Mouse (Mus musculus) CD4-positive, CD25-positive, alpha-beta regulatory T cell, adult 4 months (primary cell): ENCODE measurements around the gene Raet1e. TPM values are rescaled to one million over a fixed set of nuclear protein-coding genes. Genes with fewer than 3 reads are reported as not detected.
"Not testable (repeated sequence)": the region's sequence is repeated elsewhere in the genome, so short reads cannot be mapped to it uniquely, and the experiment has no call there.

Experiments
- ATAC-seq: one replicate; pipeline ENCODE4 v1.8.0; 2017
- polyA plus RNA-seq, 2 experiments: library from polyadenylated mRNA; unstranded; fragments of 100-300 nt; shearing (Covaris generic); gene quantifications; one replicate each; pipeline ENCODE4 v1.2.1; 2017

Raet1e gene
- not detected for polyA plus RNA-seq

GRCm38 (mm10) chr10:22158310-22158999 lies at the start of gene Raet1e, which contains the start of gene H60b:
Raet1e (plus strand) TSS chr10:22158569.
H60b (plus strand) TSS chr10:22158586.
- ATAC-seq = peak; percentile 40

- ATAC-seq = peak; percentile 28
These were observed 17.6 kb upstream of the Raet1e start for GRCm38 (mm10) chr10:22140665-22141280.

GRCm38 (mm10) chr10:22142194-22142593 lies 16.2 kb upstream of the Raet1e start:
- not testable (repeated sequence) for ATAC-seq

- no peak for ATAC-seq
These were observed 15.4 kb upstream of the Raet1e start for GRCm38 (mm10) chr10:22142926-22143325.

DNA sequence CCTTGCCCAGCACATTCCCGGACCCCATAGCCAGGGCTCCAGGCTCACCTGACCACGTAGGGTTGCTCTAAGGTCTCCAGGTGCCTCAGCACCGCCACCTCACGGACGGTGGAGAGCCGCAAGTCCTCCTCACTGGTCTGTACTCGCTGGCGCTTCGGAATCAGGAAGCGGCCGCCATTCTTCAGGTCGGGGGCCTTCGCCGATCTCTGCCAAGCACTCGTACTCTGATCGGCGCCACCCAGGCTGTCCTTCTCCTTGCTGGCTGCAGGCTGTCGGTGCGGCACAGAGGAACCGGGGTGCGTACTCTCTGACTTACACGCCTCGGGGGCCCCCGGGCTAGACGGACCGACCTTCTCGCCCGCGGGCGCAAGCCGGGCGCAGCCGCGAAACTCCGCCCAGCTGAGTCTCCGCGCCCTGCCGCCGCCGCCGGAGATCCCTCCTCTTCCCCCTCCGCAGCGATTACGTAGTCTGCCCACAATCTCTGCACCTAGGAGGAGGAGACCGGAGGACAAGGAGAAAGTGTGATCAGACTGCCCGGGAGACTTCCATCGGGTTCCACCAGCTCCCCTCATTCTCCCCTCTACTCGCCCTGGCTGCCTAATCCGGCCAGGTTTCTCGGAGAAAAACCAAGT lies 9.8 kb upstream of the Raet1e start:
- peak; percentile 79 for ATAC-seq

DNA sequence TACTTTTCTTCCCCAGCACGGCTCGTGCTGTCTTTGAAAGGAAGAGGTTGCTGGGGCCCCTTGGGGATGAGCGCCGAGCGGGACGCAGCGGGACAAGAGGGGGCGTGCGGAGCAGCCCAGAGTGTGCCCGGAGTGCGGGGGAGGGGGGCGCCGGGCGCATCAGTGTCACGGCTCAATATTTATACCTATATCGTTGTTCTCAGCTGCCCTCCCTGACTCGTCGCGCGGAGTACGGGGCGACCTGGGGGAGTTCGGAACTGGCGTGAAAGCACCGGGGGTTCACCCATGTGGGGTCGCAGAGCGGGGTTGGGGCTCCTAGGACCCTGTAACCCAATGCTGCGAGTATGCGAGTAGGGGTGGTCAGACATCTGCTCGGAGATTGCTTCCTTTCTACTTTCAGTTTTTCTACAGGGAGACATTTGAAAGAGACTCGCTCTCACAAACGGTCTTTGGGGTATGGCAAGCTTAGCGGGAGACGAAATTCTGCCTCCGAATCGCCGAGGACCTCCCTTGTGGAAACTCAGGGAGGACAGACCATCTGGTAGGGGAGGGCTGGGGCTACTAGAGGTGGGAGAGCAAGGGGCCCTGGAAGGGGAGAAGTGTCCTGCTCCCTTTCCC lies 9.2 kb upstream of the Raet1e start, which contains the start of gene E030030I06Rik:
E030030I06Rik (minus strand) TSS at position 198 of the 618 bp plus-strand sequence.
- peak; percentile 25 for ATAC-seq

DNA sequence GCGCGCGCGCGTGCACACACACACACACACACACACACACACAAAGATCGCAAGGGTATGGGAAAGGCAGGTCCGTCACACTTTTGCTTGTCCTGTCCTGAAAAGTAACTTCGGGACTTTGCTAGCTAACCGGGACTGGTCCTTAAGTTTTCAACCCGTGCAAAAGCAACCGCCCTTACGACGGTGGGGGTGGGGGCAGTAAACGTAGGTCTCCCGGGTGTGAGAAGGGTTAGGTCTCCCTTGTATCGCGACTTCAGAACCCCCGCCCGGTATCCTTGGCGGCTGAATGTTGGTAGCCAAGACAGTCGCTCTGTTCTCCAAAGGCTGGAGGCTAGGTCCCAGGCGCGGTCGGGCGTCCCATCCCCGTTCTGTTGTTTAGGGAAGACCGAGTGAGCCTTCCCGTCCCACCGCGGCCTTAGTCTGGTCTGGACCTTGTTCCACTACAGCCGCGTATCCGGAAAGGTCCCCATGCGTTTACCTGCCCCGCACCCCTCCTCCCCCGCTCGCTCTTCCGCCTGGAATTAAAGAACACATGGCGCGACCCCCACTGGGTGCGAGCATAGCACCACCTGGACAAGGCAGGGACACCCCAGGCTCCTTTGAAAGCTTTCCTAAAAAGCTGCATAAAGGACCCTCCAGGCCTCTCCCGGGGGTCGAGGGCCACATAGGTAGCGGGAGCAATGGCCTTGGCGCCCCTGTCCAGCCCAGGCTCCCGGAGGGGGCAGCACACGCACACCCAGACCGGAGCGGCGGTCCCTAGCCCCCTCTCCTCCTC lies 8.5 kb upstream of the Raet1e start:
- no peak for ATAC-seq

DNA sequence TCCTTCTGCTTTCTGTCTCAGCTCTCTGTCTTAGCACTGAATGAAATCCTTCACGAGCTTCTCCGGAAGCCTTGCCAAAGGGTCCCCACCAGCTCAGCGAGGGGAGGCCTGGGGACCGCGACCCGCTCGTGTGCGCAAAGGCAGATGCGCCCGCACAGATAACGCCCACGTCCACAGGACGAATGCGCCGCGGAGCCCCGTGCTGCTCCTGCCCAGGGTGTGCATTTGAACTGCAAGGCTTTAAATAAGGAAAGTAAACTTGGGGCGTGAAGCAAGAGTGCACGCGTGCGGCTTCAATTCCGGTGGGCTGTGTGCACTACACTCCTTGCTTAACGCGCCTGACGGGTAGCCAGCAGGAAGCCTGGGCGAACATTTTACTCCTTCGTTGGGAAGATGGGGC lies 7.8 kb upstream of the Raet1e start:
- peak; percentile 7 for ATAC-seq

- not testable (repeated sequence) for ATAC-seq
These were observed 7.1 kb upstream of the Raet1e start for GRCm38 (mm10) chr10:22151056-22151862.

- not testable (repeated sequence) for ATAC-seq
These were observed 6.3 kb upstream of the Raet1e start for GRCm38 (mm10) chr10:22151863-22152640.

DNA sequence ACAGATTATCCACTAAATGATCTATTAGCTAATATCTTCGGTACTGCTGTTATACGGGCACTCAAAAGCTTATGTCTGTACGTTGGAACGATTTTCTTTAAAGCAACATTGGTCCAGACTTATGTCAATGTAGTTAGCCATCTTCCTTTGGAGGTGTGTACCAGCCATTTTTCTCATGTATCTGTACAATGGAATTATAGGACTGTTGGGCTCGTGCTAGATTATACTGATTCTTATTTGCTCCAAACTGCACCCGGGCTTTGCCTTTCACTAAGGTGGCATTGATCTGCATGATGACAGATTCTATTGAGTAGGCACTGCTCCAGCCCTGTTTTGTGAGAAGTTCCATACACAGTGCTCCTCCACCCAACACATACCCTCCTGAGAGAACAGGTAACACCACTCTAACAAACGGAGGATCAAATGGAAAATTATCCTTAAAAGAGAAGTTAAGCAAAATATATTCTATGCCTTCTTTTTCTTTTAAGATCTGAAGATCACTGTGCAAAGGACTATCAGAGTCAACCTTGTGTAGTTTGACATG lies 5.2 kb upstream of the Raet1e start:
- not testable (repeated sequence) for ATAC-seq

GRCm38 (mm10) chr10:22154127-22154526 lies 4.2 kb upstream of the Raet1e start:
- ATAC-seq = peak; percentile 12

DNA sequence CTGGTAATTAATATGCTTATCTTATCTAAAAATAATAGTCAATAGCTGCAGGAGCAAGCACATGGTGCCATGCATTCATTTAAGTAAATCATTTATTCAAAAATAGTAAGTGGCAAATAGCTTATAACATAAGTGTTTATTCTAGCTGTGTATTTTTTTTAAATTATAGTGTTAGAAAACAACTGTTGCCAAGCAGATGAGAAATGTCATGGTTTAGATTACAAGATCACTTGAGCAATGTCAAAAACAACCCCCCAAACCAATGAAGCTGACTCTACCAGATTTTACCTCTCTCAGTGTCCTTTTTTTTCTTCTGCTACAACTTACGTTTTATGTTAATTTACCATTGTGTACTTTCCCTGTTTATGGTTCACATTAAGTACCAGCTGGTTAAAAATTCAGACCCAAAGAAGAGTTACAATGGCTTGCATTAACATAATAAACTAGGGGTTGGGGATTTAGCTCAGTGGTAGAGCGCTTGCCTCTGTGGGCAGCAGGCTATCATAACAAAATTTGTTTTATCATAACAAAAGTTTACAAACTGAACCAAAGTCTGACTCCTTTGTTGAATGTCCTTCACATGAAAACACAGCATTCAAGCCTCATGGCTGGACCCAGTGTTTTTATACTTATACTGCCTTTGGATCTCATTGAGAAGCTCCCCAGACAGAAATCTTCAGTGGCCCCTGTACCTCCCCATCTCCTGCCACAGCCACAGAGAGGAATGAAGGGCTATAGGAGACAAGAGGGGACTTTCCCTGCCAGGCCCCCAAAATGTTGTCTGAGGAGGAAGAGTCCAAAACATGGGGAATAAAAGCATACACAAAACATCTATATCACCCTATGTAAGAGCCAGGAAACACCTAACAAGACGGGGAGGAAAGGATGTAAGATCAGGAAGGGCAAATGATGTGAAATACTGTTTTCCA lies 3.2 kb upstream of the Raet1e start:
- ATAC-seq = no peak

DNA sequence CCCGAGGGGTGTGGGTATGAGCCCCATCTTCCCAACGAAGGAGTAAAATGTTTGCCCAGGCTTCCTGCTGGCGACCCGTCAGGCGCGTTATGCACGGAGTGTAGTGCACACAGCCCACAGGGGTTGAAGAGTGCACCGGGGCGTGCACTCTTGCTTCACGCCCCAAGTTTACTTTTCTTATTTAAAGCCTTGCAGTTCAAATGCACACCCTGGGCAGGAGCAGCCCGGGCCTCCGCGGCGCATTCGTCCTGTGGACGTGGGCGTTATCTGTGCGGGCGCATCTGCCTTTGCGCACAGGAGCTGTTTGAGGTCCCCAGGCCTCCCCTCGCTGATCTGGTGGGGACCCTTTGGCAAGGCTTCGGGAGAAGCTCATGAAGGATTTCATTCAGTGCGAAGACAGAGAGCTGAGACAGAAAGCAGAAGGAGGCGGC lies 777 bp downstream of the Raet1e start:
- no peak for ATAC-seq

DNA sequence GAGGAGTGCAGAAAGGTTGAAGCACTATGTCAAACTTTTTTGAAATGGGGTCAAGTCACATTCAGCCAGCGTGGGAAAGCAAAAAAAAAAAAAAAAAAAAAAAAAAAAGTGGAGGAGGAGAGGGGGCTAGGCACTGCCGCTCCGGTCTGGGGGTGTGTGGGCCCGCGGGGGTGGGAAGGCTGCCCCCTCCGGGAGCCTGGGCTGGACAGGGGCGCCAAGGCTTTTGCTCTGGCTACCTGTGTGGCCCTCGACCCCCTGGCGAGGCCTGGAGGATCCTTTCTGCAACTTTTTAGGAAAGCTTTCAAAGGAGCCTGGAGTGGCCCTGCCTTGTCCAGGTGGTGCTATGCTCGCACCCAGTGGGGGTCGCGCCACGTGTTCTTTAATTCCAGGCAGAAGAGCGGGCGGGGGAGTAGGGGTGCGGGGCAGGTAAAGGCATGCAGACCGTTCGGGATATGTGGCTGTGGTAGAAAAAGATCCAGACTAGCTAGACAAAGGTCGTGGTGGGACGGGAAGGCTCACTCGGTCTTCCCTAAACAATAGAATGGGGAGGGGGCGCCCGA lies 1.3 kb downstream of the Raet1e start:
- no peak for ATAC-seq

DNA sequence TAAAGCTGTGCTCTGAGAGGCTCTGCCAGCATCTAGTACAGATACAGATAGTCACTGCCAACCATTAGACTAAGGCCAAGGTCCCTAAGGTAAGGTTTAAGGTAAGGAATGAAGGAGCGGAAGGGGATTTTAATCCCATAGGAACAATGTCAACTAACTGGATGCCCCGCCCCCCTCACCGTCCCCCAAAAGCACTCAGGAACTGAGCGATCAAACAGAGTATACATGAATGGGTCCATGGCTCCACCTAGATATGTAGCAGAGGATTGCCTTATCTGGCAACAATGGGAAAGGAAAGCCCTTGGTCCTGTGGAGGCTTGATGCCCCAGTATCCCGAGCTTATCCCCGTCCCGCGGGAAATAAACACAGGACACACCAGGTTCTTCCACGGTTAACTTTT lies 4.9 kb downstream of the Raet1e start:
- not testable (repeated sequence) for ATAC-seq

GRCm38 (mm10) chr10:22163705-22164583 lies 5.6 kb downstream of the Raet1e start:
- peak; percentile 66 for ATAC-seq
